Mouse (Mus musculus) liver, embryonic 15.5 days (tissue): ENCODE data around the gene Gnat2. TPM values are rescaled to one million over a fixed set of nuclear protein-coding genes. Genes with fewer than 3 reads are reported as not detected.
A peak's percentile ranks its signal among the peaks of the same experiment; 100 is the strongest.

Source experiments
- ATAC-seq: fragments of 200-750 bp; cut with Nextera tagmentation; 2 replicates; pipeline ENCODE4 v1.8.0; 2017; ENCODE audit warnings: moderate number of reproducible peaks, mild to moderate bottlenecking, moderate library complexity; ENCODE audit not compliant: insufficient read depth
- H3K27ac ChIP-seq: fragments of 300-500 bp; sonication (generic); replicated peaks from 2 replicates; pipeline ENCODE4 v1.5.1; 2015; ENCODE audit warnings: mild to moderate bottlenecking, inconsistent platforms
- H3K27me3 ChIP-seq: fragments of 300-500 bp; sonication (generic); 2 replicates; pipeline ENCODE4 v1.6.1; 2015; ENCODE audit warnings: mild to moderate bottlenecking, inconsistent platforms
- H3K36me3 ChIP-seq: fragments of 300-500 bp; sonication (generic); replicated peaks from 2 replicates; pipeline ENCODE4 v1.6.1; 2015; ENCODE audit warnings: moderate library complexity, mild to moderate bottlenecking, inconsistent platforms
- H3K4me1 ChIP-seq: fragments of 300-500 bp; sonication (generic); replicated peaks from 2 replicates; pipeline ENCODE4 v1.6.1; 2015; ENCODE audit warnings: inconsistent platforms
- H3K4me2 ChIP-seq: fragments of 300-500 bp; sonication (generic); 2 replicates; pipeline ENCODE4 v1.6.1; 2015; ENCODE audit warnings: moderate library complexity, mild to moderate bottlenecking, inconsistent platforms
- H3K4me3 ChIP-seq: fragments of 300-500 bp; sonication (generic); replicated peaks from 2 replicates; pipeline ENCODE4 v1.5.1; 2015; ENCODE audit warnings: mild to moderate bottlenecking, inconsistent platforms
- H3K9ac ChIP-seq: fragments of 300-500 bp; sonication (generic); 2 replicates; pipeline ENCODE4 v1.6.1; 2015; ENCODE audit warnings: moderate library complexity, mild to moderate bottlenecking, inconsistent platforms
- H3K9me3 ChIP-seq: fragments of 300-500 bp; sonication (generic); replicated peaks from 2 replicates; pipeline ENCODE4 v1.6.1; 2016; ENCODE audit warnings: inconsistent platforms
- WGBS: fragments of 180-500 bp; shearing (Covaris S2); methylation state at CpG from one replicate; pipeline ENCODE4 v1.1.7; 2015; ENCODE audit warnings: mixed read lengths; ENCODE audit not compliant: insufficient replicate concordance; 5-methylcytosine and 5-hydroxymethylcytosine counted together
- polyA plus RNA-seq: library from polyadenylated mRNA; unstranded; fragments of >200 nt; fragmentation: Nextera tagmentation; extraction: Ambion mirVana; gene quantifications from 2 replicates; pipeline ENCODE4 v1.2.1, GENCODE M21; 2015

Gnat2 gene
- polyA plus RNA-seq, 1 experiment from 2014 or later = 2.7 TPM

DNA sequence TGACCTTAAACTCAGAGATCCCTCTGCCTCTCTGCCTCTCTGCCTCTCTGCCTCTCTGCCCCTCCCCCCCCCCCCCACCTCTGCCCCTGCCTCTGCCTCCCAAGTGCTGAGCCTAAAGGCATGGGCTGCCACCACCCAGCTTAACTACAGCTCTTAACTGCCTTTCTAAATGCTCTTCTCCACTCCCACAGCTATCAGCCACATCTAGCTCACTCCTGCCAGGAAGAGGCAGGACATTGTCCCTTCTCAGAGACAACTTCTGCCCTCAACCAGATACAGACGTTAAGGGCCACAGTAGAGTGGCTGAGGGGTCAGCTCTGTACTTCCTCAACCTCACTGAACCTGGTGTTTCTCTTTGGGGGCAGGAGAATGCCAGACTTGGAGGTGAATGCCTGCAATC lies 23.8 kb upstream of the Gnat2 start:
- H3K27ac ChIP-seq = peak overlapping the region; percentile 62
- H3K27me3 ChIP-seq = no peaks in the 10 kb centered on the region
- no peak overlapping the region for H3K9ac ChIP-seq
- no peak overlapping the region; the same call in 1 of the 2 replicates for H3K4me2 ChIP-seq
- 3% methylated on average over 1 of the region's 1 CpGs for WGBS
- H3K36me3 ChIP-seq = peaks cover 25% of the 10 kb centered on the region
- peaks cover 41% of the 10 kb centered on the region for H3K4me1 ChIP-seq
- no peaks in the 10 kb centered on the region for H3K9me3 ChIP-seq
- H3K4me3 ChIP-seq = no peak overlapping the region
- no peak for ATAC-seq

DNA sequence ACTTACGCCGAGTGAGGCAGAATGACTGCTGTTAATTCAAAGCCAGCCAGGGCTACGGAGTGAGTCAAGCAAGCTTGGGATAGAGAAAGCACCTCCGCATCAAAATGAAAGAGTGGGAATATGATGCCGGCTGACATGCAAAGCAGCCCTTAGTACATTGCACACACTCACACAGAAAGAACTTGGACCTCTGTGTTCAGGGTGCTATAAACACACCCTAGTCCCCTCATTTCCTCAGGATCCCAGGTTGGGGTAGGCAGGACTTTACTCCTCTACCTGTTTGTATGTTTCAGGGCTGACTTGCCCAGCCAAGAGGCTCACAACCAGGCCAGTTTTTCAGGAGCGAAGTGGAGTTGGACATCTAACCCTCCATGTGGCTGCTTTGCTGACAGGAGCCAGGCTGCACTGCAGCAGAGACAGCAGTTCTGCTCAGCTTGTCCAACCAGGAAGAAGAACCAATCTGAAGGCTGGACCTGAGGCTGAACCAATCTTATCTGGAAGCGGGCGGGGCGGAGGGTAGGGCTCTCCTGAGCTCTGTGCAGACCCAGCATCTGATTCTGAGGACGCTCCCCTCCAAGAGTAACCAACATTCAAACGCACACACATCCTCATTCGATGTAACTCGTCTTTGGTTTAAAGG lies 23.2 kb upstream of the Gnat2 start:
- Histone ChIP-seq H3K9ac (no peak overlapping the region), H3K36me3 (peaks cover 30% of the 10 kb centered on the region), H3K4me2 (peak overlapping the region; percentile 49), H3K27me3 (no peaks in the 10 kb centered on the region), H3K9me3 (no peaks in the 10 kb centered on the region), H3K4me1 (peaks cover 41% of the 10 kb centered on the region), H3K27ac (peak overlapping the region; percentile 62), H3K4me3 (no peak overlapping the region)
- WGBS = 46% methylated on average over 13 of the region's 13 CpGs
- peak; percentile 48 for ATAC-seq

DNA sequence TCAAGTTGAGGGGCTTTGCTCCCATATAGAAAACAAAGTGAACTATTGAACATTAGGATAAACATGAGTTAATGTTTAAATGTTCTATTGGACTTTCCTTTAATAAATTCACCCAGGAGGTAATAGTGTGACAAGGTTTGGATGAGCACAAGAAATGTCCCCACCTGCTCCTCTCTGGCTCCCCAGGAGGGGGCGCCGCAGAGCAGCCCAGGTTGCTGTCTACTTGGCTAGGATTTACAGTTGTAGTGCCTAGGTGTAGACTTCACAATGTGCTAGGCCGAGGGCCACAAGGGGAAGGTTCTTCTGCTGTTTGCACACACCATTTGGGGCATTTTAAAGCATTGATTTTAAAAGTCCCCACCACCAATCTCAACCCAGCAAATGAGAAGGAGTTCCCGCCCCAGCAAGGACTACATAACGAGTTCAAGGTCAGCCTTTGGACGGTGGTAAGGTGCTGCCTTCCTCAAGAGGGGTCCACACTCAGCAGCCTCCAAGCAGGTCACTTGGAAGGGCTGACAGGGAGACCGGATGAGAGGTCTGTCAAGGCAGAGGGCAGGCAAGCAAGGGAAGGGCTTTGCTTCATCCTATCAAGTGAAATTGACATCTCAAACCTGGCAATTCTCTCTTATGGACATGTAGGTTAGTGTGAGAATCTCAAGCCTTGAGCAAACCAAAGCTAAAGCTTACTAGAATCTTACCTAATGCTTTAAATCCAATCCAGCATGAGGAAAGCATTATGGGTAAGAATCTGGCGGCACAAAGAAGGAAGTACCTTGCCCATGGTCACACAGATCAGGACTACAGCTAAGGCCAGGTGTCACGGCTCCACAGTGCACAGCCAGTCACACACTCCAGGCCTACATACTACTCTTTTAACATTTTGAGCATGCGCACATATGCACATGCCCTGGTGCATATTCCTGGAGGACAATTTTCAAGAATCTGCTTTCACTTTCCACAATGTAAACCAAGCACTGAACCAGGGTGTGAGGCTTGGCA lies 22.0 kb upstream of the Gnat2 start:
- H3K4me3 ChIP-seq = no peak overlapping the region
- peak; percentile 32; the same call in 1 of the 2 replicates for ATAC-seq
- no peak overlapping the region for H3K9ac ChIP-seq
- H3K9me3 ChIP-seq = no peaks in the 10 kb centered on the region
- H3K4me1 ChIP-seq = peaks cover 41% of the 10 kb centered on the region
- H3K27ac ChIP-seq = peak overlapping the region; percentile 62
- 54% methylated on average over 10 of the region's 10 CpGs for WGBS
- peaks cover 42% of the 10 kb centered on the region for H3K36me3 ChIP-seq
- no peaks in the 10 kb centered on the region for H3K27me3 ChIP-seq
- H3K4me2 ChIP-seq = peak overlapping the region; percentile 49

DNA sequence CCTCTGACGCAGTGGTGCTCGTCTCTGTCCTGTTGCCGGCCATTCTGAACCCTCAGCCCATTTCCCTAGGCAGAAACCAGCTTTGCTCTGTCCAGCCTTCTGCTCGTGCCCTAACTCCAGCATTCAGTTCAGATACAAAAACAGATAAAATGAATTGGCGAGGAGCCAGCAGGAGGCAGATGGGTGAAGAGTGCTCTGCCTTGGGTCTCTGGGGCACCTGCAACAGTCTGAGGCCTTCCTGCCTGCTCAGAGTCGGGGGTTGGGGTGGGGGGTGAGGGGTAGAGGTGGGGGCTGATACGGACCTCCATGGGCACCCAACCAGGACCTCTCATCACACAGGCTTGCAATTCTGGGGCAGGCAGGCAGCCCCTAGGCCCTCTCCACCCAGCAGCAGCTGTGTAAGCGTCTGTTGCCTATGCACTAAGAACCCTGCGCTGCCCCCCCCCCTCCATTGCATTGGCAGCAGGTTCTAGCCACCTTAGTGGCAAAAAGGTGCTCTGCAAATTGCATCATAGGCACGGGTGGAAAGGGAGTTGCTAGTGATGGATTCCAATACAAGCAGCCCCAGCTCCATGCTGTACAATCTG lies 19.5 kb upstream of the Gnat2 start:
- Histone ChIP-seq H3K9me3 (no peaks in the 10 kb centered on the region), H3K4me1 (peaks cover 45% of the 10 kb centered on the region), H3K4me3 (no peak overlapping the region), H3K27me3 (no peaks in the 10 kb centered on the region), H3K9ac (no peak overlapping the region), H3K36me3 (peaks cover 67% of the 10 kb centered on the region), H3K27ac (peak overlapping the region; percentile 24; the same call in 1 of the 2 replicates), H3K4me2 (no peak overlapping the region)
- no peak for ATAC-seq
- 70% methylated on average over 10 of the region's 10 CpGs for WGBS

DNA sequence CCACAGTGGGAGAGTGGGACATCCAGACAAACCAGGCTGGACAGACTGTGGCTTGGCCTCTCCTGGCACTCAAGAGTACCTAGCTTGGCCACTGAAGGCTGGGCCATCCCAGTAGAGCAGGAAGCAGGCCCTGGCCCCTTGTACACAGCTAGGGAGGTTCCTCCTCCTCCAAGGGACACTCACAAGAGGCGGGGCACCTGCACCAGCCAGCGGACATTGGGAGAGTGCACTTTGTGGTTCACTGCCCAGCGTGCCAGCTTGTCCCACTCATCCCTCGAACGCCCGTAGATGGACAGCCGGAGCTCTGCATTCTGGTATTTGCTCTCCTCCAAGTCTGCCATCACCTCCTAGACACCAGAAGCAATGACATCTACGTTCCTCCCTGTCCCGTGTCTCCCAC lies 15.8 kb upstream of the Gnat2 start:
- Histone ChIP-seq H3K4me2 (no peak overlapping the region), H3K4me1 (peaks cover 27% of the 10 kb centered on the region), H3K9ac (no peak overlapping the region), H3K4me3 (no peak overlapping the region), H3K36me3 (peaks cover 93% of the 10 kb centered on the region), H3K9me3 (no peaks in the 10 kb centered on the region), H3K27ac (no peak overlapping the region), H3K27me3 (no peaks in the 10 kb centered on the region)
- 85% methylated on average over 9 of the region's 9 CpGs for WGBS
- no peak for ATAC-seq

DNA sequence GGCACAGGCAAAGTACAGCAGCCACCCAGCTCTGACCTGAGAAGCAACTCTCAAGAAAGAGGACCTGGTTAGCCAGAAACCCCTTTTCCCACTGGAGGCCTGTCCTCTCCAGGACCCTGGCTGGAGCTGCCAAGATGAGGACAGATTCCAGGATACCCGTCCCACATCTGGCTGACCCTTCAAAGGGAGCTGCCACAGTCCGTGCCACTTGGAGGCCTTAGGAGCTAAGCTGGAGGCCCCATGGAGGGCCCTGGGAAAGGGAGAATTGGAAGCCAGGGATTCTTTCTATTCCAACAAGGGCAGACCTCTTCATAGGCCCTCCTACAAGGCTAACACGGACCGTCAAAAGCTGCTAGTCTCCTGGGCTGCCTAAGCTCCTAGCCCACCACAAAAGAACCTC lies 10.9 kb upstream of the Gnat2 start:
- peak overlapping the region; percentile 97 for H3K4me2 ChIP-seq
- ATAC-seq = no peak
- peak overlapping the region; percentile 25 for H3K9ac ChIP-seq
- H3K4me1 ChIP-seq = peaks cover 63% of the 10 kb centered on the region
- no peaks in the 10 kb centered on the region for H3K27me3 ChIP-seq
- 80% methylated on average over 4 of the region's 4 CpGs for WGBS
- peak overlapping the region; percentile 90 for H3K27ac ChIP-seq
- peaks cover 61% of the 10 kb centered on the region for H3K36me3 ChIP-seq
- H3K4me3 ChIP-seq = no peak overlapping the region
- H3K9me3 ChIP-seq = no peaks in the 10 kb centered on the region

DNA sequence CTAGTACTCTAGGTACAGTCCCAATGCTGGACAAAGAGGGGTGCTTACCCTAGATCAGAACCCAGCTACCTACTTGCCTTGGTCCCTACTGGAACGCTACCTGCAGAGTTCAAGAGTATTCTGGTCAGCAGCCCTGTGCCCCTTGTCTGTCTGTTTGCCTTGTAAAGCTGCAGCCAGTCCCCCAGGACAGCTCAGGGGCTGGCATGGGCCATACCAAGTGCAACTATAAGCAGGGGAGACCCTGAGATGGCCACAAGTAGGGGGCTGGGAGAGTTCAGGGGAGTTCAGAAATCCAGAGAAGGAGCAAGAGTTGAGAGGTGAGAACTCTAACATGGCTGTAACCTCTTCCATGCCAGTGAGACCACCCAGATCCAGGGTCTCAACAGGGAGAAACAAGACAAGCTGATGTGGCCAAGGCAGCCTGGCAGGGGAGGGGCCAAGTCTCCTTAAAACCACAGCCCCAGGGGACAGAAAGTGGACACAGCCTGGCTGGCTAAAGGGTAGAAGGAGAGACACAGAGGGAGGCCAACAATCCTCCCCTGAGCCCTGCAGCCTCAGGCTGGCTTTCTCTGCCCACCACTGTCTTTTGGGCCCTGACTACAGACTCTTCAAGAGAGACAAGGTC lies 10.2 kb upstream of the Gnat2 start:
- Histone ChIP-seq H3K27ac (peak overlapping the region; percentile 90), H3K36me3 (peaks cover 54% of the 10 kb centered on the region), H3K9me3 (no peaks in the 10 kb centered on the region), H3K4me3 (peak overlapping the region; percentile 79), H3K9ac (peak overlapping the region; percentile 91; the same call in 1 of the 2 replicates), H3K27me3 (no peaks in the 10 kb centered on the region), H3K4me1 (peaks cover 68% of the 10 kb centered on the region), H3K4me2 (peak overlapping the region; percentile 97)
- WGBS = 88% methylated on average over 1 of the region's 1 CpGs
- no peak for ATAC-seq

- 19% methylated on average over 2 of the region's 2 CpGs for WGBS
- H3K9ac ChIP-seq = peak overlapping the region; percentile 91
- H3K4me2 ChIP-seq = peak overlapping the region; percentile 97
- no peaks in the 10 kb centered on the region for H3K9me3 ChIP-seq
- peak overlapping the region; percentile 79 for H3K4me3 ChIP-seq
- peak overlapping the region; percentile 90 for H3K27ac ChIP-seq
- ATAC-seq = no peak
- peaks cover 46% of the 10 kb centered on the region for H3K36me3 ChIP-seq
- no peaks in the 10 kb centered on the region for H3K27me3 ChIP-seq
- peaks cover 73% of the 10 kb centered on the region for H3K4me1 ChIP-seq
Measured at GRCm38 (mm10) chr3:108083161-108083560, 9.4 kb upstream of the Gnat2 start.

DNA sequence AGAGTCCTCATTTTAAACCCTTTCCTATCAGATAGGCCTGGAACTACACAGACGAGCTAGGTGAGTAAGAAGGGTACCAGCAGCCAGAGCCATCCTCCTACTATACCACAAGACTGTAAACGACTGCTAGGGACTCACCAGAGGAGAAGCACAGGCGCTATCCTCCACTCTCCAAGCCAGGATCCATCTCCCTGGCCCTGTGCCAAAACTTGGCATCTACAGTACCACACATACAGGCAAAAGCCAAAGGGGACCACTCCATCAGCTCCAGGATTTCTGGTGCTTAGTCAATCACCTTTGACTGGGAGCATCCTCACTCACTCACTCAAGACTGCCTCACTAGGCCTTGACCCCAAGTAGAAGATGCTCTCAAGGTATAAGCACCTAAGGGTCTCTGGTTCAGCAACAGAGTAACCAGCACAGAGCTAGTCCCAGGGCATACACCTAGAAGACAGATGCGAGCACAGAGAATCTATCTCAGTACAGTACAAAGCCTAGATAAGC lies 8.6 kb upstream of the Gnat2 start:
- Histone ChIP-seq H3K9me3 (no peaks in the 10 kb centered on the region), H3K27me3 (no peaks in the 10 kb centered on the region), H3K36me3 (peaks cover 39% of the 10 kb centered on the region), H3K9ac (peak overlapping the region; percentile 91), H3K4me3 (peak overlapping the region; percentile 79), H3K4me1 (peaks cover 78% of the 10 kb centered on the region), H3K4me2 (peak overlapping the region; percentile 97), H3K27ac (peak overlapping the region; percentile 90)
- 39% methylated on average over 4 of the region's 4 CpGs for WGBS
- ATAC-seq = peak; percentile 19; the same call in 1 of the 2 replicates

- 6% methylated on average over 13 of the region's 13 CpGs for WGBS
- H3K9me3 ChIP-seq = no peaks in the 10 kb centered on the region
- H3K36me3 ChIP-seq = peaks cover 30% of the 10 kb centered on the region
- peaks cover 82% of the 10 kb centered on the region for H3K4me1 ChIP-seq
- H3K27me3 ChIP-seq = no peaks in the 10 kb centered on the region
- H3K27ac ChIP-seq = peak overlapping the region; percentile 90
- peak; percentile 13 for ATAC-seq
- peak overlapping the region; percentile 79 for H3K4me3 ChIP-seq
- H3K9ac ChIP-seq = peak overlapping the region; percentile 91
- peak overlapping the region; percentile 97 for H3K4me2 ChIP-seq
Measured at GRCm38 (mm10) chr3:108084767-108085270, 7.8 kb upstream of the Gnat2 start.
